Mouse (Mus musculus) liver, adult 2 months (tissue): ENCODE data around the gene Scamp4.

Experiments
- CTCF ChIP-seq: fragments of 200-500 bp; IDR thresholded peaks from 2 replicates; pipeline ENCODE4 v1.5.1; 2011; ENCODE audit warnings: low read depth, low read length, control low read depth
- POLR2A ChIP-seq: fragments of 200-500 bp; IDR thresholded peaks from 2 replicates; pipeline ENCODE4 v1.6.1; 2011; ENCODE audit warnings: low read length, control low read depth; ENCODE audit not compliant: insufficient read depth; ENCODE audit errors: extremely low read depth

GRCm38 (mm10) chr10:80625764-80626163 is 23.1 kb downstream of the Scamp4 start:
- TF ChIP-seq POLR2A (no peak), CTCF (no peak)
